Mouse (Mus musculus) embryonic facial prominence, embryonic 14.5 days (tissue): ENCODE results near the gene Fgf8. TPM values are rescaled to one million over a fixed set of nuclear protein-coding genes. Genes with fewer than 3 reads are reported as not detected.
A peak's percentile ranks its signal among the peaks of the same experiment; 100 is the strongest.

Source experiments
- ATAC-seq: fragments of 200-750 bp; cut with Nextera tagmentation; 2 replicates; pipeline ENCODE4 v1.8.0; 2017; ENCODE audit warnings: low read depth, moderate number of reproducible peaks, moderate TSS enrichment
- DNase-seq: peaks from one replicate; pipeline ENCODE4 v3.0.0-alpha.2; 2015; ENCODE audit warnings: low spot score
- H3K27ac ChIP-seq: fragments of 300-500 bp; sonication (generic); replicated peaks from 2 replicates; pipeline ENCODE4 v1.5.1; 2014; ENCODE audit warnings: low read depth, mild to moderate bottlenecking, low read length, moderate library complexity
- H3K27me3 ChIP-seq: fragments of 300-500 bp; sonication (generic); replicated peaks from 2 replicates; pipeline ENCODE4 v1.6.1; 2014; ENCODE audit warnings: low read length; ENCODE audit not compliant: control insufficient read depth, insufficient read depth
- H3K36me3 ChIP-seq: fragments of 300-500 bp; sonication (generic); 2 replicates; pipeline ENCODE4 v1.6.1; 2014; ENCODE audit warnings: low read length, mixed read lengths; ENCODE audit not compliant: control insufficient read depth, insufficient read depth
- H3K4me1 ChIP-seq: fragments of 300-500 bp; sonication (generic); 2 replicates; pipeline ENCODE4 v1.6.1; 2014; ENCODE audit warnings: antibody characterized with exemption, low read length; ENCODE audit not compliant: control insufficient read depth, insufficient read depth
- H3K4me2 ChIP-seq: fragments of 300-500 bp; sonication (generic); 2 replicates; pipeline ENCODE4 v1.6.1; 2014; ENCODE audit warnings: low read depth, mild to moderate bottlenecking, low read length, moderate library complexity, mixed read lengths
- H3K4me3 ChIP-seq: fragments of 300-500 bp; sonication (generic); 2 replicates; pipeline ENCODE4 v1.5.1; 2014; ENCODE audit warnings: low read depth, mild to moderate bottlenecking, low read length
- H3K9ac ChIP-seq: fragments of 300-500 bp; sonication (generic); 2 replicates; pipeline ENCODE4 v1.6.1; 2014; ENCODE audit warnings: low read depth, mild to moderate bottlenecking, low read length, moderate library complexity, mixed read lengths
- H3K9me3 ChIP-seq: fragments of 300-500 bp; sonication (generic); 2 replicates; pipeline ENCODE4 v1.6.1; 2016; ENCODE audit warnings: low read length; ENCODE audit not compliant: control insufficient read depth
- WGBS: fragments of 180-500 bp; shearing (Covaris S2); extraction: QIAGEN DNeasy Blood & Tissue Kit; methylation state at CpG from one replicate; pipeline ENCODE4 v1.1.7; 2014; 5-methylcytosine and 5-hydroxymethylcytosine counted together
- polyA plus RNA-seq: library from polyadenylated mRNA; unstranded; fragments of >200 nt; fragmentation: Nextera tagmentation; extraction: Ambion mirVana; gene quantifications from 2 replicates; pipeline ENCODE4 v1.2.1, GENCODE M21; 2014

Fgf8 gene
- polyA plus RNA-seq, 1 experiment from 2014 or later, result not detected

DNA sequence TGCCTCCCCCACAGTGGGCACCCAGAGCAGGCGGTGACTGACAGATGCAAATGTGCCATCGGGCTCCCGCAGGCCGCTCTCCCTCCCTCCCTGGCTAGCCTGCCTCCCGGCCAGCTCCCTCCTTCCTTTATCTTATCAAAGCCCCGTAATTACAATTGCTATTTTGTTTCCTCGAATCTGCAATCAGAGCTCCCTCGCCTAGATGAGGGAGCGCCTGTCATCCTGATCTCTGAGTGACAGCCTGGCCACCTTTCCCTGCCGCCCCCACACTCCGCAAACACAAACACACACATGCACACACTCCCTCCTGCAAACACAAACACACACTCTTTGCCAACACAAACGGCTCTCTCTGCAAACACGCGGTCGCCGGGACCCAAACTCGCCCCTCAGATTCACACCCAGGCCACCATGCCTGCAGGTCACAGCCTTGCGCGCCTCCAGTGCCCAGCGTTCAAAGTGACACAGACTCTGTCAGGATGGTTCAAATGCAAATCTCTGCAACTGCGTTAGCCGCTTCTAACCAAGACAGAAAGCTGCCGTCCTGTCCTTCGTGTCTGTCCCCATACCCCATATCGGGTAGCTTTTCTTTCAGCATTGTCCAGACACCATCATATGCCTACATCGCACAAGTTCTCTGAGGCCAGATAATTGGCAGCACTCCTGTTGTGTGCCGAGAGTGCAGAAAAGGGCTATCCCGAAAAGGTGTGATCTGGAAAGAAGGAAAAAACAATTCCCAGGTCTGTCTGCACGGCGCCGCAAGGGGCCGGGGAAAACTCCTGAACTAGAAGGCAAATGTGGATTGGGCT lies 2.8 kb upstream of the Fgf8 start:
- Histone ChIP-seq H3K4me1 (peaks cover 25% of the 10 kb centered on the region), H3K27ac (no peak overlapping the region), H3K9ac (no peak overlapping the region), H3K36me3 (0 out of 2 replicates have a peak, but pooled peaks cover 4% of the 10 kb centered on the region), H3K4me2 (peak overlapping the region; percentile 15; the same call in 1 of the 2 replicates), H3K9me3 (no peaks in the 10 kb centered on the region), H3K27me3 (peaks cover 57% of the 10 kb centered on the region), H3K4me3 (no peak overlapping the region; the same call in 1 of the 2 replicates)
- WGBS, result 4% methylated on average over 32 of the region's 32 CpGs
- DNase-seq (no peak), ATAC-seq (no peak)

DNA sequence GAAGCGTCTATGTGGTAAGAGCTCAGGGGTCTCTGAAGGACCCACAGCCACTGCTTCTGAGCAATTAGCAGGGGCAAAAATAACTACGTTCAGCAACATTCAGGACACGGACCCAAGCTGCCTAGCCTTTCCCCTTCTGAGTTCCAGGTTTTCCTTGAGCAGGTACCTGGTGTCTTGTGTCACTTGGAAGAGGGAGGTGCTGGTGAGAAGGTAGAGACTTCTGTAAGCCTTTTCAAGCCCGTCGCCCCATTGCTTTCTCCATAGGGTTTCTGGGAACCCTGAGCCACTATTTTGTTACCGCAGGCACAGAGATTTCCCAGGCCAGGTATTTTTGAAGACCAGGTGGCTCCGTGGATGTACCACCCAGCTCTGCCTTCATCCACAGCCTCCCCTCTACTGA lies 904 bp upstream of the Fgf8 start:
- H3K9me3 ChIP-seq, result no peaks in the 10 kb centered on the region
- H3K27ac ChIP-seq, result no peak overlapping the region
- H3K4me1 ChIP-seq, result peaks cover 25% of the 10 kb centered on the region
- DNase-seq (no peak), ATAC-seq (no peak)
- no peaks in the 10 kb centered on the region for H3K36me3 ChIP-seq
- peak overlapping the region; percentile 88; the same call in 1 of the 2 replicates for H3K4me2 ChIP-seq
- peaks cover 75% of the 10 kb centered on the region for H3K27me3 ChIP-seq
- 14% methylated on average over 7 of the region's 7 CpGs for WGBS
- no peak overlapping the region for H3K9ac ChIP-seq
- peak overlapping the region; percentile 48; the same call in 1 of the 2 replicates for H3K4me3 ChIP-seq

DNA sequence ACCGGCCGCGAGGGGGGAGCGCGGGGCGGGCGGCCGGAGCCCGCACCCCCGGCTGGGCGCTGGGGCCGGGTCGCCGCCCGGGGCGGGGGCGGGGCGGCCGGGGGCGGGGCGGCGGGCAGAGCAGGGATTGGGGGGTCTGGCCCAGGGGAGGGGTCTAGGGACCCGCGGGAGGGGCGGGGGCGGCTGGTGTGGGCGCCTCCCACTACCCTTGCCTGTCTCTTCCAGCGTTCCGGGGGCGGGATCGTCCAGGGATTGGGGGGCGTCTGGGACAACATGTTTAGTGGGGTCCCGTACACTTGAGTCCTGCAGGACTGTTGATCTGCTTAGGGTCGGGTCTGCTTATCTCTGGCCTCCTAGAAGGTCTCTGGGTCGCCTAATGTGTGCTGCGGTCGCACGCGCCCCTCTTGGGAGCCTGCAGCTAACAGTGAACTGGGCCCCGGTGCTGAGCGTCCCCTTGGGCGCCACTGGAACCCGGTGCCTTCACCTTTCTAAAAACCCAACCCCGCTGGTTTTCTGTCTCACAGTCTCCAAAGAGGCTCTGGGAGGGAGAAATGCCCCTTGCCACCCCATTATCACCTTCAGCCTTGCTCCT lies 365 bp upstream of the Fgf8 start:
- peaks cover 80% of the 10 kb centered on the region for H3K27me3 ChIP-seq
- peak overlapping the region; percentile 55 for H3K9ac ChIP-seq
- ATAC-seq, result no peak
- H3K4me1 ChIP-seq, result peaks cover 25% of the 10 kb centered on the region; the same call in 1 of the 2 replicates
- no peaks in the 10 kb centered on the region for H3K36me3 ChIP-seq
- peak overlapping the region; percentile 48 for H3K4me3 ChIP-seq
- peak overlapping the region; percentile 88 for H3K4me2 ChIP-seq
- 3% methylated on average over 8 of the region's 44 CpGs for WGBS
- no peaks in the 10 kb centered on the region for H3K9me3 ChIP-seq
- H3K27ac ChIP-seq, result no peak overlapping the region
- no peak for DNase-seq

DNA sequence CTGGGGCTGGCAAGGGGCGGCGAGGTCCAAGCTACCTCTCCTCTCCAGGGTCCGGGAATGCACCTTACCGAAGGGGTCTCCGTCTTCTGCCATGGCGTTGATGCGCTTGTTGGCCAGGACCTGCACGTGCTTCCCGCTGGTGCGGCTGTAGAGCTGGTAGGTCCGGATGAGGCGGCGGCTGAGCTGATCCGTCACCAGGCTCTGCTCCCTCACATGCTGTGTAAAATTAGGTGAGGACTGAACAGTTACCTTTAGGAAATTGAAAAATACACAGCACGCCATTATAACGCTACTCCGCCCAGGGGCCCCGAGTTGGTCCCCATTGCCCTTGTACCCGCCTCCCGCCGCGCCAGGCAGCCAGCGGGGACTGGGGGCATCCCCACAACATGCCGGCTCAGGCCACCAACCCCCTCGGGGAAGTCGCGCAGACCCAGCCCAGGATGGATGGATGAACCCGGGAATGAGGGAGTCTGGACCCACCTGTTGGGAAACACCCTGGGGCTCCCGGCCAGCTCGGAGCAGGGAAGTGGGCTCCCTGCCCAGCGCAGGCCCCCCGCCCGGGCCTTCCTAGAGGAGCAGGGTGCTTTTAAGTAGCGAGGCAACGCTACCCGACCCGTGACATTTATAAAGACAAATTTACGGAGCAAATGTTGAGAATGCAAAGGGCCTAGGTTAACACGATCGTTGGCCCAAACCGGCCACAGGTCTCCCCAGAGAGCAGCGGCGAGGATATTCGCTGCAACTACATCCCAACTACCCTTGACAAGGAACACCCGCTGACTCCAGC lies 1.1 kb downstream of the Fgf8 start:
- 0 out of 2 replicates have a peak overlapping the region, but pooled peaks have one; percentile 22 for H3K9ac ChIP-seq
- H3K4me3 ChIP-seq, result peak overlapping the region; percentile 48
- no peaks in the 10 kb centered on the region for H3K9me3 ChIP-seq
- peak overlapping the region; percentile 88 for H3K4me2 ChIP-seq
- H3K27ac ChIP-seq, result no peak overlapping the region
- no peak for DNase-seq
- WGBS, result under 1% methylated on average over 41 of the region's 45 CpGs
- peaks cover 94% of the 10 kb centered on the region for H3K27me3 ChIP-seq
- no peaks in the 10 kb centered on the region for H3K36me3 ChIP-seq
- H3K4me1 ChIP-seq, result peaks cover 32% of the 10 kb centered on the region
- ATAC-seq, result no peak

DNA sequence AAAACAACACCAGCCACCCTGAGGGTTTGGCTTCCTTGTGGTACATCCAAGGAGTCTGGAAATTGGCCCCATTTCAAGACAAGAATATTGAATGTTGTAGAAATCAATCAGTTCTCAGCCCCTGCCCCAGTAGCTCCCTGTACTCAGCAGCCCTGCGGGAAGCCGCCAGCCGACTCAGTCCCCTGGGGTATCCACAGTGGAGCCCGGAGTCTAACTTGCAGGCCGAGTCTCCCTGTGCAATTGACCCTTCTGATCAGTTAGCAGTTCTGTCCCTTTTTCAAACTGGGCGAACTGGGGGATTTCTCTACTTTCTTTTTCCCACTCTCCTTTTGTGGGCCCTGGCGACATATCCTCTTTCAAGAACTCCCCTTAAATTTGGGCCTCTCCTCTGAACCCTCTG lies 1.9 kb downstream of the Fgf8 start:
- Histone ChIP-seq H3K36me3 (no peaks in the 10 kb centered on the region), H3K9ac (no peak overlapping the region), H3K27ac (no peak overlapping the region), H3K4me2 (no peak overlapping the region), H3K4me1 (peaks cover 30% of the 10 kb centered on the region), H3K4me3 (0 out of 2 replicates have a peak overlapping the region, but pooled peaks have one; percentile 5), H3K9me3 (no peaks in the 10 kb centered on the region), H3K27me3 (peaks cover 95% of the 10 kb centered on the region)
- 8% methylated on average over 7 of the region's 7 CpGs for WGBS
- no peak for DNase-seq
- ATAC-seq, result no peak

DNA sequence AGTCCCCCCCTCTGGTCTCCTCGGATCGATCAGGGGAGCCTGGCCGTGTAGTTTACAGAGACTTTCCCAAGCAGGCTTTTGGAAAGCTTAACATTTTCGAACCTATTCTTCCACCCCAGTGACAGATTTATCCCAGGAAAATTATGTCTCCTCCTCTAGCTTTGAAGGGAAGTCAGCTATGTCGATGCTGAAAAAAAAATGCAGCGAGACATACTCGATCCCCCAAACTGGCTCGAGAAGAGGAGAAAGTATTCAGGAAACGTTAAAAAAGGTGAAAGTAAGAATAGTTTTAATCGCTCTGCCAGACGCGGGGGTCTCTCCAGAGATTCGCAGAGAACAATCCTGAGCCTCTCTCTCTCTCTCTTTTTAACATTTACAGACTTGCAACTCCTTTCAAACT lies 2.5 kb downstream of the Fgf8 start:
- H3K4me3 ChIP-seq, result no peak overlapping the region
- H3K4me1 ChIP-seq, result peaks cover 30% of the 10 kb centered on the region
- 7% methylated on average over 13 of the region's 13 CpGs for WGBS

DNA sequence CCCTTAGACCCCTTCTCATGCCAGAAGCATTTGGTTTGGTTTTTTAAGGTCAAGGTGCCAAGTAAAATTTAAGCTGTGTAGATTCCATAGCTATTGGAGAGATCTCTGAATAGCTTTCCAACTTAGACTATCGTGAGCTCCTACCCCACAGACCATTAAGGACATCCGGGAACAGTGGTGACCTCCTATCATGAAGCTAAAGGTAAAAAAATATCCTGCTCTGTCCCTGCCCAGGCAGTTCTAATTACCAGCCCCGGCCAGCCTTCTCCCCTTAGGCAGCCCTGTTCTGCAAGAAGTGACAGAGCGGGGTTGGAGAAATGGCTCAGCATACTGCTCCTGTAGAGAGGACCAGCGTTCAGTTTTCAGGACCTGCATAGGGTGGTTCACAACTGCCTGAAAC lies 4.2 kb downstream of the Fgf8 start:
- Histone ChIP-seq H3K9ac (no peak overlapping the region), H3K27me3 (peaks cover 95% of the 10 kb centered on the region), H3K27ac (no peak overlapping the region), H3K4me3 (no peak overlapping the region), H3K4me1 (peaks cover 30% of the 10 kb centered on the region), H3K36me3 (no peaks in the 10 kb centered on the region), H3K4me2 (no peak overlapping the region), H3K9me3 (no peaks in the 10 kb centered on the region)
- ATAC-seq, result no peak
- 40% methylated on average over 5 of the region's 5 CpGs for WGBS
- no peak for DNase-seq

More for the DNA sequence above, 2.5 kb downstream of the Fgf8 start:
- DNase-seq (no peak), ATAC-seq (no peak)
- Histone ChIP-seq H3K27me3 (peaks cover 95% of the 10 kb centered on the region), H3K9me3 (no peaks in the 10 kb centered on the region), H3K36me3 (no peaks in the 10 kb centered on the region), H3K27ac (no peak overlapping the region), H3K9ac (no peak overlapping the region), H3K4me2 (no peak overlapping the region)

DNA sequence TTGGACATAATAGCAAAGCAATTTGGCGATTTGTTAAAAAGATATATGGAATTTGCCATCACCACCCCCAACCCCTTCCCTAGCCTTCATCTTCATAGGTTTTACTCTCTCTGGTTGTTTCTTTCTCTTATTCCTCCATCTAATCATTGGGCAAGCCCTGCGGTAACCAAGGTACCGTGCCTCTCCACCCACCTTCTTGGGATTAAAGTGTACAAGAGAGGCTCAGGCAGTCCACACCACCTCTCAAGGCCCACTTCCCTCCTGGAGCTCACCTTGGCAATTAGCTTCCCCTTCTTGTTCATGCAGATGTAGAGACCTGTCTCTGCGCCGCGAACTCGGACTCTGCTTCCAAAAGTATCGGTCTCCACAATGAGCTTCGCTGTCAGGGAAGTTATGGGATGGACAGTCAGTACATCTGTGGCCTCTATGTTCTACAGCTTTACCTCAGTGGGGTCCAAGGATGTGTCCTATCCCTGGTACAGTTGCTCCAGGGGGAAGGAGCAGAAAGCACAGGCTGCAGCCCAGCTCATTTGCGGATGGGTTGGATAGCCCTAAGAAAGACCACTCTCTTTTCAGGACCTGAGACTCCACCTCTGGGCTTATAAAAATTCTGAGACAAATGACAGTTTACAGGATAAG lies 4.8 kb downstream of the Fgf8 start:
- Histone ChIP-seq H3K4me2 (no peak overlapping the region), H3K4me3 (no peak overlapping the region), H3K9me3 (no peaks in the 10 kb centered on the region), H3K4me1 (peaks cover 26% of the 10 kb centered on the region), H3K27me3 (peaks cover 95% of the 10 kb centered on the region), H3K9ac (no peak overlapping the region), H3K27ac (no peak overlapping the region), H3K36me3 (no peaks in the 10 kb centered on the region)
- DNase-seq (no peak), ATAC-seq (no peak)
- WGBS, result 54% methylated on average over 10 of the region's 10 CpGs
